Mouse (Mus musculus) lung, adult 2 months (tissue): ENCODE data around the gene Cnga1. TPM values are rescaled to one million over a fixed set of nuclear protein-coding genes. Genes with fewer than 3 reads are reported as not detected.

ENCODE experiments used
- DNase-seq: peaks from one replicate; pipeline ENCODE4 v3.0.0; 2022
- H3K4me1 ChIP-seq: fragments of 200-500 bp; 2 replicates; pipeline ENCODE4 v1.6.1; 2011; ENCODE audit warnings: low read length; ENCODE audit not compliant: control insufficient read depth, insufficient read depth
- H3K4me3 ChIP-seq: fragments of 200-500 bp; replicated peaks from 2 replicates; pipeline ENCODE3; 2011; ENCODE audit warnings: low read depth, mild to moderate bottlenecking, control low read depth, low read length; ENCODE audit errors: extremely low read depth
- CTCF ChIP-seq: fragments of 200-500 bp; IDR thresholded peaks from 2 replicates; pipeline ENCODE4 v1.5.1; 2011; ENCODE audit warnings: mild to moderate bottlenecking, low read length, control low read depth; ENCODE audit not compliant: insufficient read depth
- POLR2A ChIP-seq: fragments of 200-500 bp; IDR thresholded peaks from 2 replicates; pipeline ENCODE4 v1.6.1; 2011; ENCODE audit warnings: low read depth, mild to moderate bottlenecking, control low read depth, low read length, borderline replicate concordance; ENCODE audit errors: extremely low read depth
- WGBS: fragments of 180-500 bp; shearing (Covaris S2); methylation state at CpG from one replicate; pipeline ENCODE4 v1.1.7; 2018; 5-methylcytosine and 5-hydroxymethylcytosine counted together
- polyA plus RNA-seq: library from polyadenylated mRNA; depleted of rRNA; stranded (reverse); fragments of >200 nt; gene quantifications from 2 replicates; pipeline ENCODE4 v1.2.3, GENCODE M21; 2012; rRNA removed

Cnga1 gene
- polyA plus RNA-seq, 1 experiment, result 0.04 TPM

- TF ChIP-seq CTCF (no peak), POLR2A (peak; percentile 70; the same call in 1 of the 2 replicates)
- Histone ChIP-seq H3K4me1 (peaks cover 3% of the 10 kb centered on the region), H3K4me3 (peak within 1 kb of the TSS; percentile 87)
- DNase-seq, result peak; percentile 91
- under 1% methylated on average over 42 of the region's 42 CpGs for WGBS
These were observed 84.5 kb downstream of the Cnga1 start, which contains the start of gene Nfxl1 for GRCm38 (mm10) chr5:72559544-72560049. Nfxl1 (minus strand) TSS chr5:72559684.

GRCm38 (mm10) chr5:72558716-72559526, 85.2 kb downstream of the Cnga1 start:
- DNase-seq, result no peak
- TF ChIP-seq POLR2A (no peak), CTCF (no peak)
- WGBS, result 2% methylated on average over 57 of the region's 57 CpGs
- H3K4me1 ChIP-seq, result peaks cover 3% of the 10 kb centered on the region
- H3K4me3 ChIP-seq, result peak overlapping the region; percentile 87

GRCm38 (mm10) chr5:72556245-72556644, 87.8 kb downstream of the Cnga1 start:
- WGBS, result 78% methylated on average over 3 of the region's 3 CpGs
- TF ChIP-seq CTCF, result no peak
- no peak for TF ChIP-seq POLR2A
- Histone ChIP-seq H3K4me3 (no peak overlapping the region), H3K4me1 (peaks cover 3% of the 10 kb centered on the region)
- DNase-seq, result no peak

Other genes with a start within 250 kb of the Cnga1 start
- 0.61 and 1.2 TPM in 2 replicates for gene Corin, start 139.8 kb downstream of the Cnga1 start, polyA plus RNA-seq
- gene Nfxl1, start 84.6 kb downstream of the Cnga1 start, polyA plus RNA-seq, result 4.6 and 6.3 TPM in 2 replicates
- not detected in 2 replicates for gene Zar1, start 63.0 kb downstream of the Cnga1 start, polyA plus RNA-seq
- not detected in 2 replicates for gene Gm5868, start 56.7 kb downstream of the Cnga1 start, polyA plus RNA-seq
- 2.2 and 3.6 TPM in 2 replicates for gene Nipal1, start 3.5 kb upstream of the Cnga1 start, polyA plus RNA-seq
- gene Txk, start 108.5 kb upstream of the Cnga1 start, polyA plus RNA-seq, result 0.43 and 0.75 TPM in 2 replicates
- gene Tec, start 224.2 kb upstream of the Cnga1 start, polyA plus RNA-seq, result 3.0 and 4.2 TPM in 2 replicates